Mouse (Mus musculus) midbrain, embryonic 13.5 days (tissue): ENCODE data around the gene Slc25a36. TPM values are rescaled to one million over a fixed set of nuclear protein-coding genes. Genes with fewer than 3 reads are reported as not detected.

Experiments used
- ATAC-seq: fragments of 200-750 bp; cut with Nextera tagmentation; 2 replicates; pipeline ENCODE4 v1.8.0; 2017; ENCODE audit warnings: mild to moderate bottlenecking, moderate TSS enrichment, moderate library complexity
- H3K27ac ChIP-seq: fragments of 300-500 bp; sonication (generic); 2 replicates; pipeline ENCODE4 v1.5.1; 2015; ENCODE audit warnings: inconsistent platforms, mild to moderate bottlenecking, moderate library complexity
- H3K27me3 ChIP-seq: fragments of 300-500 bp; sonication (generic); 2 replicates; pipeline ENCODE4 v1.6.1; 2015; ENCODE audit warnings: mild to moderate bottlenecking, inconsistent platforms
- H3K36me3 ChIP-seq: fragments of 300-500 bp; sonication (generic); 2 replicates; pipeline ENCODE4 v1.6.1; 2015; ENCODE audit warnings: mild to moderate bottlenecking, inconsistent platforms
- H3K4me1 ChIP-seq: fragments of 300-500 bp; sonication (generic); replicated peaks from 2 replicates; pipeline ENCODE4 v1.6.1; 2015; ENCODE audit warnings: inconsistent platforms
- H3K4me2 ChIP-seq: fragments of 300-500 bp; sonication (generic); replicated peaks from 2 replicates; pipeline ENCODE4 v1.6.1; 2015; ENCODE audit warnings: moderate library complexity, mild to moderate bottlenecking, inconsistent platforms
- H3K4me3 ChIP-seq: fragments of 300-500 bp; sonication (generic); replicated peaks from 2 replicates; pipeline ENCODE4 v1.5.1; 2015; ENCODE audit warnings: mild to moderate bottlenecking, inconsistent platforms
- H3K9ac ChIP-seq: fragments of 300-500 bp; sonication (generic); replicated peaks from 2 replicates; pipeline ENCODE4 v1.6.1; 2015; ENCODE audit warnings: mild to moderate bottlenecking, inconsistent platforms
- H3K9me3 ChIP-seq: fragments of 300-500 bp; sonication (generic); 2 replicates; pipeline ENCODE4 v1.6.1; 2016; ENCODE audit warnings: mild to moderate bottlenecking, inconsistent platforms
- WGBS: fragments of 180-500 bp; shearing (Covaris S2); methylation state at CpG from one replicate; pipeline ENCODE4 v1.1.7; 2015; 5-methylcytosine and 5-hydroxymethylcytosine counted together
- polyA plus RNA-seq: library from polyadenylated mRNA; unstranded; fragments of >200 nt; fragmentation: Nextera tagmentation; extraction: Ambion mirVana; gene quantifications from 2 replicates; pipeline ENCODE4 v1.2.1, GENCODE M21; 2015

Gene Slc25a36
- polyA plus RNA-seq, 1 experiment from 2014 or later = 74.5 TPM

GRCm38 (mm10) chr9:97137116-97137515, 26.2 kb upstream of the Slc25a36 start:
- Histone ChIP-seq H3K9ac (no peak overlapping the region), H3K27me3 (no peaks in the 10 kb centered on the region), H3K4me3 (no peak overlapping the region), H3K27ac (no peak overlapping the region), H3K9me3 (no peaks in the 10 kb centered on the region), H3K36me3 (no peaks in the 10 kb centered on the region), H3K4me1 (no peaks in the 10 kb centered on the region), H3K4me2 (no peak overlapping the region)
- ATAC-seq = no peak
- WGBS = 85% methylated on average over 4 of the region's 4 CpGs

DNA sequence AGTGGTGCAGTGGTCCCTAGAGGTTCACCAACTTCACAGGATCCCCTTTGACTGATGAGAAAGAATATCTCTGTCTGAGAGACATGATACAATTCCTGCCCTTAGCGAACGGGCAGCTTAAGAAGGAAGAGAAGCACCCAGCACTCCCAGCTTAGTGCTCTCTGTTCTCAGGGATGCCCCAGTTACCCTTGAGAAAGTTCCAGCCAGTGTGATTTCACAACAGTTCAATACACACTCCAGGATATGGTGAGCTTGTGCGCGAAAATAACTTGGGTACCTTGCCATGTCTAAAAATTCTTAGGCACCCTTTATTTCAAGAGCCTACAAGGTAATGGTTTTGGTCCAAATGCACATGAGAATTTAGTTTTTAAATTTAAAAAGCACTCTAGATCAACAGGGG, 24.9 kb upstream of the Slc25a36 start:
- H3K4me2 ChIP-seq = no peak overlapping the region
- WGBS = 91% methylated on average over 4 of the region's 4 CpGs
- no peak overlapping the region for H3K9ac ChIP-seq
- no peaks in the 10 kb centered on the region for H3K36me3 ChIP-seq
- no peaks in the 10 kb centered on the region for H3K9me3 ChIP-seq
- no peaks in the 10 kb centered on the region for H3K4me1 ChIP-seq
- no peak overlapping the region for H3K27ac ChIP-seq
- H3K27me3 ChIP-seq = no peaks in the 10 kb centered on the region
- no peak for ATAC-seq
- H3K4me3 ChIP-seq = no peak overlapping the region

GRCm38 (mm10) chr9:97133178-97133577, 22.2 kb upstream of the Slc25a36 start:
- Histone ChIP-seq H3K4me2 (no peak overlapping the region), H3K9ac (no peak overlapping the region), H3K4me1 (no peaks in the 10 kb centered on the region), H3K27ac (no peak overlapping the region), H3K27me3 (no peaks in the 10 kb centered on the region), H3K9me3 (no peaks in the 10 kb centered on the region), H3K4me3 (no peak overlapping the region), H3K36me3 (no peaks in the 10 kb centered on the region)
- ATAC-seq = no peak
- 66% methylated on average over 8 of the region's 8 CpGs for WGBS

- no peak overlapping the region for H3K27ac ChIP-seq
- no peak overlapping the region for H3K4me2 ChIP-seq
- H3K9ac ChIP-seq = no peak overlapping the region
- WGBS = 91% methylated on average over 5 of the region's 5 CpGs
- no peak for ATAC-seq
- no peaks in the 10 kb centered on the region for H3K9me3 ChIP-seq
- H3K4me1 ChIP-seq = no peaks in the 10 kb centered on the region
- no peaks in the 10 kb centered on the region for H3K36me3 ChIP-seq
- no peak overlapping the region for H3K4me3 ChIP-seq
- no peaks in the 10 kb centered on the region for H3K27me3 ChIP-seq
These were observed 19.0 kb upstream of the Slc25a36 start for GRCm38 (mm10) chr9:97130001-97130400.

- Histone ChIP-seq H3K4me3 (no peak overlapping the region), H3K9me3 (no peaks in the 10 kb centered on the region; the same call in 1 of the 2 replicates), H3K4me2 (no peak overlapping the region), H3K27me3 (no peaks in the 10 kb centered on the region), H3K36me3 (no peaks in the 10 kb centered on the region), H3K27ac (no peak overlapping the region), H3K9ac (no peak overlapping the region), H3K4me1 (no peaks in the 10 kb centered on the region)
- ATAC-seq = no peak
- WGBS = 70% methylated on average over 23 of the region's 23 CpGs
These were observed 13.2 kb upstream of the Slc25a36 start for GRCm38 (mm10) chr9:97123934-97124692.

GRCm38 (mm10) chr9:97121432-97121831, 10.5 kb upstream of the Slc25a36 start:
- ATAC-seq = no peak
- H3K36me3 ChIP-seq = no peaks in the 10 kb centered on the region
- no peak overlapping the region for H3K4me2 ChIP-seq
- no peaks in the 10 kb centered on the region; the same call in 1 of the 2 replicates for H3K9me3 ChIP-seq
- H3K4me3 ChIP-seq = no peak overlapping the region
- no peak overlapping the region for H3K9ac ChIP-seq
- 89% methylated on average over 2 of the region's 2 CpGs for WGBS
- H3K27me3 ChIP-seq = no peaks in the 10 kb centered on the region
- H3K4me1 ChIP-seq = no peaks in the 10 kb centered on the region
- no peak overlapping the region for H3K27ac ChIP-seq

DNA sequence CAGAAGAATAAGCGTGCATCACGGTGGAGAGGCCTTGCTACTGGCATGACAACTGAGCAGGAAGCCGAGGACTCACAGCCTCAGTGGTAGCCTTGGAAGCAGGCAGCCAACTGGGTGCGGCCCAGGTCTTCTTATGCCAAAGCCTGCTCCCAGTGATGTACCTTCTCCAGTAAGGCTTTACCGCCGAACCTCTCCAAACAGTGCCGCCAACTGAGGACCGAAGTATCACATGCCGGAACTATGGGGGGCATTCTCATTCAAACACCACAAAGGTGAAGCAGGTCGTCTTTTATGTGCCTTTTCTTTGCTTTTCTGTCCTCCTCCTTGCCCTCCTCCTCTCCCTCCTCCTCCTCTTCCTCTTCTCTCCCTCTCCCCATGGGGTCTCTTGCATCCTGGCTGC, 3.3 kb upstream of the Slc25a36 start:
- H3K9ac ChIP-seq = no peak overlapping the region
- peaks cover 9% of the 10 kb centered on the region for H3K4me1 ChIP-seq
- H3K4me2 ChIP-seq = no peak overlapping the region
- no peaks in the 10 kb centered on the region for H3K9me3 ChIP-seq
- ATAC-seq = no peak
- H3K27ac ChIP-seq = no peak overlapping the region
- 85% methylated on average over 10 of the region's 10 CpGs for WGBS
- H3K4me3 ChIP-seq = no peak overlapping the region
- H3K27me3 ChIP-seq = no peaks in the 10 kb centered on the region
- no peaks in the 10 kb centered on the region for H3K36me3 ChIP-seq

DNA sequence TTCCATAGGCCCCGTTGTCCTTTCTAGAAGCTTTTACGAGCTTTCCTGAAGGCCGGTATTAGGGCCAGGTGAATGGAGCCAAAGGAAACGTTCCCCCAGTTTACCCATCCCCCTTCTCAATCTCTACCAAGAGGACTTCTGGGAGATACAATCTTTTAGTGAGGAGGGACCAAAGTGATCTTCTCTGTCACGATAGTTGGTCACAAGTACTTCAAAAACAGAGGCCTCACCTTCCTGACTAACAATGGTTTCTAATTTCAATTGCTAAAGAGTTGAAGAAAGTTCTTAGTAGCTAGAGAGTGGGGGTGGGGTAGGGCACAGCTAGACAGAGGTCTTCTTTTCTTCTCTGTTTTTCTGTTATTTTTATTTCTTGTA, 2.6 kb upstream of the Slc25a36 start:
- H3K4me2 ChIP-seq = no peak overlapping the region
- H3K27ac ChIP-seq = no peak overlapping the region
- WGBS = 42% methylated on average over 5 of the region's 5 CpGs
- H3K4me1 ChIP-seq = peaks cover 16% of the 10 kb centered on the region
- no peak overlapping the region for H3K9ac ChIP-seq
- no peak for ATAC-seq
- H3K9me3 ChIP-seq = no peaks in the 10 kb centered on the region
- no peak overlapping the region for H3K4me3 ChIP-seq
- H3K36me3 ChIP-seq = no peaks in the 10 kb centered on the region
- no peaks in the 10 kb centered on the region for H3K27me3 ChIP-seq

DNA sequence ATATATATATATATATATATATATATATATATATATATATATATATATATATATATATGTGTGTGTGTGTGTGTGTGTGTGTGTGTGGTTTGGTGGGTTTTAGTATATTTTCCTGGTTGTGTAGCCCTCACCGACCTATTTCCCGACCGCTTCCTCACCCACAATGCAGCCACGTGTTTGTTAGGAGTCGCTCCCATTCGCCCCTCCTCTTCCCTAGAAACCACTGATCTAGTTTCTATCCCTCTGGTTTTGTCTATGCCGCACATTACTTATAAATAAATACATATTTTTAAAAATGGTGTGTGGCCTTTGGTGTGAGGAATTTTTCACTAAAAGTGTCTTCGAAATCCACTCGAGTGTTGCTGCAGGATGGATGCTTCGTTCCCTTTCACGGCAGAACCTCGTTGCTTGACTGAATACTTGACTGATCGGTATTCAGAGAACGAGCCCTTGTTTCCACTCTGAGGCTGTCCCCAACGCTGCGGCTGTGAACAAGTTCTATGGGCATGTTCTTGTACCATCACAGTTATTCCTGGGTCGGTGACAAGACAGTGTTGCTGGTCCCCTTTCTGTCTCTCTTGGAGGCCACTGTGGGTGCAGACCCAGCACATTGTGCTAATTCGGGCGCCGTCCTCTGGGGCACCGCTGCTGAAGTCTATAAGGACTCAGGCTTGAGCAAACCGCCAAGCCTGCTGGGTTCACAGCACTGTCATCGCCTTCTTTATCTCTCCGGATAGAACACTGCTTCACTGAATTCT, 2.0 kb upstream of the Slc25a36 start:
- ATAC-seq = no peak

DNA sequence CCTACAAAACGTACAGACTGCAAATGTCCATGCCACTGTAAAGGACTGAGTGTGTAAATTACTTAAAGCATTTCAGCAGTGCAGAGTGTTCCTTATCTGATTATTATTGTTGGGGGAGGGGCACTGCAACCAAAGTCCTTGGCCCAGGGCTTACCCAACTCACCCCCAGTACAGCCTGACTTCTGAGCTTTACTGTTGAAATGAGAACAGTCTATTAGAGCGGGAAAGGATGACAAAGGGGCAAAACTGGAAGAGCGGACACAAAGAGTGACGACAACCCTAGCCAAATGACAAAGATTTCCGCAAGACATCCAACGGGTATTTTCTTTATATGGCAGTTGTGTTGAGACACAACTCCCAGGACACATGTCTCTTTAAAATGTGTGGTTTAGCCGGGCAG, 1.3 kb upstream of the Slc25a36 start:
- no peaks in the 10 kb centered on the region for H3K27me3 ChIP-seq
- H3K27ac ChIP-seq = no peak overlapping the region
- no peak overlapping the region for H3K4me3 ChIP-seq
- no peak overlapping the region for H3K9ac ChIP-seq
- H3K9me3 ChIP-seq = no peaks in the 10 kb centered on the region
- H3K36me3 ChIP-seq = no peaks in the 10 kb centered on the region
- H3K4me1 ChIP-seq = peaks cover 20% of the 10 kb centered on the region
- 90% methylated on average over 7 of the region's 7 CpGs for WGBS
- no peak overlapping the region for H3K4me2 ChIP-seq
- ATAC-seq = no peak

More for the DNA sequence above, 2.0 kb upstream of the Slc25a36 start:
- 70% methylated on average over 24 of the region's 24 CpGs for WGBS
- Histone ChIP-seq H3K4me1 (peaks cover 20% of the 10 kb centered on the region), H3K27ac (no peak overlapping the region), H3K36me3 (no peaks in the 10 kb centered on the region), H3K9ac (no peak overlapping the region), H3K4me3 (no peak overlapping the region), H3K4me2 (no peak overlapping the region), H3K27me3 (no peaks in the 10 kb centered on the region), H3K9me3 (no peaks in the 10 kb centered on the region)

DNA sequence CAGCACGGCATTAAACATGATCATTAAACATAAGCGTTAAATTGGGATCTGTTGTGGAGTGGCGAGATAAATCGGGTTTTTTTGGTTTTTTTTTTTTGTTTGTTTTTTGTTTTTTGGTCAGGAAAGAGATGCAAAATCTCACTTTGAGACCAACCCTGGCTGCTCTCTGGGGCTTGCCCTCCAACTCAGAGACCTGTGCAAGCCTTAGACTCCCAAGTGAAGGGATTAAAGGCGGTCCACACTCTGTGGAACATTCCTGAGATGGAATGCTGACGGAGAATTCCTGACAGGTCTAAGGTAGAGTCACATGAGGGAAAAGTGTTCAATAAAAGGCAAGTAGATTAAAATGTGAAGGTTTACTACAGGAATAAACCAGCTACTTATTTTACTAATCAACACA, 549 bp upstream of the Slc25a36 start:
- H3K27me3 ChIP-seq = no peaks in the 10 kb centered on the region
- peak overlapping the region; percentile 67 for H3K4me2 ChIP-seq
- H3K27ac ChIP-seq = peak overlapping the region; percentile 91
- no peaks in the 10 kb centered on the region for H3K9me3 ChIP-seq
- H3K4me3 ChIP-seq = peak overlapping the region; percentile 92
- H3K4me1 ChIP-seq = peaks cover 20% of the 10 kb centered on the region
- 3% methylated on average over 6 of the region's 6 CpGs for WGBS
- 0 out of 2 replicates have a peak, but pooled peaks have one; percentile 29 for ATAC-seq
- peak overlapping the region; percentile 88 for H3K9ac ChIP-seq
- H3K36me3 ChIP-seq = no peaks in the 10 kb centered on the region

GRCm38 (mm10) chr9:97106481-97107160, 4.3 kb downstream of the Slc25a36 start:
- no peaks in the 10 kb centered on the region for H3K36me3 ChIP-seq
- no peak overlapping the region for H3K9ac ChIP-seq
- WGBS = 91% methylated on average over 5 of the region's 5 CpGs
- H3K4me2 ChIP-seq = no peak overlapping the region
- H3K4me3 ChIP-seq = no peak overlapping the region
- peaks cover 25% of the 10 kb centered on the region for H3K4me1 ChIP-seq
- no peak for ATAC-seq
- H3K27me3 ChIP-seq = no peaks in the 10 kb centered on the region
- no peak overlapping the region for H3K27ac ChIP-seq
- no peaks in the 10 kb centered on the region for H3K9me3 ChIP-seq
